Mouse (Mus musculus) liver, adult 2 months (tissue): ENCODE results near the gene Stac.

ENCODE experiments used
- CTCF ChIP-seq: fragments of 200-500 bp; IDR thresholded peaks from 2 replicates; pipeline ENCODE4 v1.5.1; 2011; ENCODE audit warnings: low read depth, low read length, control low read depth
- POLR2A ChIP-seq: fragments of 200-500 bp; IDR thresholded peaks from 2 replicates; pipeline ENCODE4 v1.6.1; 2011; ENCODE audit warnings: low read length, control low read depth; ENCODE audit not compliant: insufficient read depth; ENCODE audit errors: extremely low read depth

DNA sequence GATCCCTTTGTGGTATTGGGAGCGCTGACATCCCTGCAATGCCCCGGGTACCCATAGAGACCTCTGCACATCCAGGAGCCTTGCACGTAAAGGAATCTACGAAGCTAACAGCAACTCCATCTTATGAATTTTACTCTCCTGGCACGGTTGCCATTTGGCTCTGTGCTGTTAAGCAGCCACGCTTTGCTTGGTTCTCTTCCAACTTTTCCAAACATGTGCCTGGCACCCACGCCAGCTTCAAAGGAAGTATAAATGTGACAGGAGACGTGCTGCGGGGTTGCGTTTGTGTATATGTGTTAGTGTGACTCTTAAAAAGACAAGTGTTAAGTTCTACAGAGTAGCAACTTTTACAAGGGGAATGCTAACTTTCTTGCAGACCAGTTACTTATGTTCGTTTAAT, 1.0 kb downstream of the Stac start:
- TF ChIP-seq CTCF (no peak), POLR2A (no peak)
